Mouse (Mus musculus) cortical plate, adult 2 months (tissue): ENCODE results near the gene Ylpm1. TPM values are rescaled to one million over a fixed set of nuclear protein-coding genes. Genes with fewer than 3 reads are reported as not detected.

Experiments used
- H3K27ac ChIP-seq: fragments of 200-500 bp; 2 replicates; pipeline ENCODE4 v1.5.1; 2012; ENCODE audit warnings: low read length, control low read depth, inconsistent platforms; ENCODE audit not compliant: insufficient read depth
- H3K4me1 ChIP-seq: fragments of 200-500 bp; 2 replicates; pipeline ENCODE4 v1.6.1; 2011; ENCODE audit warnings: low read length; ENCODE audit not compliant: control insufficient read depth, insufficient read depth
- H3K4me3 ChIP-seq: fragments of 200-500 bp; 2 replicates; pipeline ENCODE4 v1.5.1; 2011; ENCODE audit warnings: mild to moderate bottlenecking, low read length, control low read depth; ENCODE audit not compliant: insufficient read depth
- CTCF ChIP-seq: fragments of 200-500 bp; IDR thresholded peaks from 2 replicates; pipeline ENCODE4 v1.5.1; 2011; ENCODE audit warnings: mild to moderate bottlenecking, control low read depth, low read length; ENCODE audit not compliant: insufficient read depth; ENCODE audit errors: extremely low read depth
- POLR2A ChIP-seq: fragments of 200-500 bp; IDR thresholded peaks from 2 replicates; pipeline ENCODE4 v1.6.1; 2011; ENCODE audit warnings: mild to moderate bottlenecking, low read length, control low read depth; ENCODE audit not compliant: insufficient read depth; ENCODE audit errors: extremely low read depth
- polyA plus RNA-seq: library from polyadenylated mRNA; depleted of rRNA; stranded (reverse); fragments of >200 nt; gene quantifications from 2 replicates; pipeline ENCODE4 v1.2.3, GENCODE M21; 2012

Ylpm1 gene
- polyA plus RNA-seq, 1 experiment, result 64.0 TPM

DNA sequence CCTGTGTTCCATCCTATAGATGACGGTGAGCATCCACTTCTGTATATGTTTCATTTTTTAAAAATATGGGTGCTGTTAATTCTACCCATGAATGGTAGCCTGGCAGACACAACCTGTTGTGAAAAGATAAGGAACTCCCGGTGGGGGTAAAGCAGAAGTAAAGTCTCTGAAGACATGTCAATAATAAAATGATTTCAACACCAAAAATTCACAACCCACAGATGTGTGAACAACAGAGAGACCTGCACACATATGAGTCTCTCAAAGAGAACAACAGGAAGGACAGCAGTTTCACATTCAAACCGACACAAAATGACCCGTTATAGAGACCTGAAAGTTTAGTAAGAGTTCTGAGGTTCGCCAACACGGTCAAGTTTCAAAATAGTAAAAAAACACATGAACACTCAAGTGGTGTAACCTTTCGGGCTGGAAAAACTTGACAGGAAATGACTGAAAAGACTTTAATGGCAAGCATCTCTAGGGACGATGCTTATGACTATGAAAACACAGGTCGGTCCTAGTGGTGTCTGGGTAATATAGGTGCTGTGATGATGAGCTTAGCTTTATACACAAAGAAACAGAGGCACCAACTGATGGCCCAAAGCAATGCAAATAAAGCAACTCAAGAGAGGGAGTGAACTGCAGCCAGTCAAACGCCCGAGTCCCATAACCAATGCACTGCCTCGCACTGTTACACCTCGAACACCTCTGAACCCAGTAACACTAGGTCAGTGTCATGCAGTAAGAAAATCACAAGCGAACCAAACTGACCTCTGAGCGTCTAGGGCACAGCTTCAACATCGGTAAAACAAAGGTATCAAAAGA lies 27.1 kb upstream of the Ylpm1 start:
- peak overlapping the region; percentile 92 for H3K4me3 ChIP-seq
- no peak for TF ChIP-seq CTCF
- TF ChIP-seq POLR2A, result no peak
- peaks cover 7% of the 10 kb centered on the region for H3K4me1 ChIP-seq
- H3K27ac ChIP-seq, result no peak overlapping the region

- Histone ChIP-seq H3K4me1 (peaks cover 7% of the 10 kb centered on the region), H3K27ac (no peak overlapping the region), H3K4me3 (peak overlapping the region; percentile 92)
- no peak for TF ChIP-seq CTCF
- TF ChIP-seq POLR2A, result no peak
Measured at GRCm38 (mm10) chr12:84969656-84970427, 26.3 kb upstream of the Ylpm1 start.

GRCm38 (mm10) chr12:84970428-84971096 lies 25.6 kb upstream of the Ylpm1 start, which contains the start of the genes Fcf1 and Arel1:
Gene Fcf1, plus strand, starts transcription at chr12:84970897.
Gene Arel1, minus strand, starts transcription at chr12:84970900.
- Histone ChIP-seq H3K4me1 (peaks cover 7% of the 10 kb centered on the region), H3K27ac (no peak within 1 kb of the TSS)
- TF ChIP-seq CTCF, result no peak
- TF ChIP-seq POLR2A, result peak; percentile 73

GRCm38 (mm10) chr12:84979264-84979862 lies 16.8 kb upstream of the Ylpm1 start:
- no peaks in the 10 kb centered on the region for H3K4me1 ChIP-seq
- no peak overlapping the region for H3K27ac ChIP-seq
- no peak overlapping the region for H3K4me3 ChIP-seq
- TF ChIP-seq CTCF, result no peak
- TF ChIP-seq POLR2A, result no peak

More at GRCm38 (mm10) chr12:84970428-84971096, 25.6 kb upstream of the Ylpm1 start, which contains the start of the genes Fcf1 and Arel1:
- H3K4me3 ChIP-seq, result peak within 1 kb of the TSS; percentile 92

DNA sequence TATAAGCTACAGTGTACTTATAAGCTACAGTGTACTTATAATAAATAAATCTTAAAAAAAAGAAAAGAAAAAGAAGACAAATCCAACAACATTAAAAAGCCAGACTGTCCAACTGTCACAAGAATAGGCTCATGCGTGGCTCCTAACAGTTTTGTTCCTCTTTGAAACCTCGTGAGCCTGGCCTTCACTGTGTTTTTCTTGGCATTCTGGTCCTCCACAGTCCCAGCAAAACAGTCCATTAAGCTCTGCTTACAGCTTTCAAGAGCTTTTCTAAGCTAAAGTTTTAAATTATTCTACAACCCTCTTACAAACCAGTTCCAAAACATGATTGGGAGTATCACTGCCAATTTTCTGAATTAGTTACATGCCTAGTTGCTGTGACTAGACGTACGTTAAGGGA lies 6.7 kb upstream of the Ylpm1 start:
- TF ChIP-seq CTCF, result no peak
- no peak for TF ChIP-seq POLR2A
- no peaks in the 10 kb centered on the region for H3K4me1 ChIP-seq
- H3K4me3 ChIP-seq, result no peak overlapping the region
- no peak overlapping the region for H3K27ac ChIP-seq

DNA sequence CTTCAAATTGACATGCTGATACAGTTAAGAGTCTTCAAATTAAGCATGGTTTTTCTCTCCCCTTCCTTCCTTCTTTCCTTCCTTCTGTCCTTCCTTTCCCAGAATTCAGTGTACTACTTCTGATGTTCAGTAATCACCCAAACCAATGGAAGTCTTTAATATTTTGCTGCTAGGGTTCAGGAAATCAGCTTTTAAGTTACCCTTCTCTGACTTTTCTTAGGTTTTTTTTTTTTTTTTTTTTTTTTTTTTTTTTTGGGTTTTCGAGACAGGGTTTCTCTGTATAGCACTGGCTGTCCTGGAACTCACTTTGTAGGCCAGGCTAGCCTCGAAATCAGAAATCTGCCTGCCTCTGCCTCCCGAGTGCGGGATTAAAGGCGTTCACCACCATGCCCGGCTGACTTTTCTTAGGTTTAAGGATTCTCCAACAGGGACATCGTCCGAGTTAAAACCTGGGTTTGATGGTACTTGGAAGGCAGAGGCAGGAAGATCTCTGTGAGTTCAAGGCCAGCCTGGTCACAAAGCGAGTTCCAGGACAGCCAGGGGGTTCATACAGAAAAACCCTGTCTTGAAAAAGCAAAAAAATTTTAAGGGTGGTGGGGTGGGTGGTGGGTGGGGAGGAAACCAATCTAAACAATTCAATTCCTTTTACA lies 884 bp upstream of the Ylpm1 start:
- H3K27ac ChIP-seq, result no peak overlapping the region
- TF ChIP-seq CTCF, result no peak
- TF ChIP-seq POLR2A, result no peak
- H3K4me3 ChIP-seq, result peak overlapping the region; percentile 92; the same call in 1 of the 2 replicates
- H3K4me1 ChIP-seq, result peaks cover 3% of the 10 kb centered on the region; the same call in 1 of the 2 replicates

DNA sequence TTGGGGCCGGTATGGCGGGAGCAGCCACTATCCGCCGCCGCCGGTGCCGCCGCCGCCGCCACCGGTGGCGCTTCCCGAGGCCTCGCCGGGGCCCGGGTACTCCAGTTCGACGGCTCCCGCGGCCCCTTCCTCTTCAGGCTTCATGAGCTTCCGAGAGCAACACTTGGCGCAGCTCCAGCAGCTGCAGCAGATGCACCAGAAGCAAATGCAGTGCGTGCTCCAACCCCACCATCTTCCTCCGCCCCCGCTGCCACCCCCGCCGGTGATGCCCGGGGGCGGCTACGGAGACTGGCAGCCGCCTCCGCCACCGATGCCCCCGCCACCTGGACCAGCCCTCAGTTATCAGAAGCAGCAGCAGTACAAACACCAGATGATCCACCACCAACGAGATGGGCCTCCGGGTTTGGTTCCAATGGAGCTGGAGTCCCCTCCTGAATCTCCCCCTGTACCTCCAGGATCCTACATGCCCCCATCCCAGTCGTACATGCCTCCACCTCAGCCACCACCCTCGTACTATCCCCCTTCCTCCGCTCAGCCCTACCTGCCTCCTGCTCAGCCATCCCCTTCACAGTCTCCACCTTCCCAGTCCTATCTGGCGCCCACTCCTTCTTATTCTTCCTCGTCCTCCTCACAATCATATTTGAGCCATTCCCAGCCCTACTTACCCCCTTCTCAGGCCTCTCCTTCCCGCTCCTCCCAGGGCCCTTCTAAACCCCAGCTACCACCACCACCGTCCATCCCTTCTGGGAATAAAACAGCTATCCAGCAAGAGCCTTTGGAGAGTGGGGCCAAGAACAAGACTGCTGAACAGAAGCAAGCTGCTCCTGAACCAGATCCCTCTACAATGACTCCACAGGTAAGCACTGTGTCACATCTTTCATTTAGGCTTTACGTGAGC lies 629 bp downstream of the Ylpm1 start:
- Histone ChIP-seq H3K4me1 (peaks cover 3% of the 10 kb centered on the region; the same call in 1 of the 2 replicates), H3K27ac (peak overlapping the region; percentile 66), H3K4me3 (peak overlapping the region; percentile 92)
- TF ChIP-seq CTCF, result no peak
- no peak for TF ChIP-seq POLR2A

DNA sequence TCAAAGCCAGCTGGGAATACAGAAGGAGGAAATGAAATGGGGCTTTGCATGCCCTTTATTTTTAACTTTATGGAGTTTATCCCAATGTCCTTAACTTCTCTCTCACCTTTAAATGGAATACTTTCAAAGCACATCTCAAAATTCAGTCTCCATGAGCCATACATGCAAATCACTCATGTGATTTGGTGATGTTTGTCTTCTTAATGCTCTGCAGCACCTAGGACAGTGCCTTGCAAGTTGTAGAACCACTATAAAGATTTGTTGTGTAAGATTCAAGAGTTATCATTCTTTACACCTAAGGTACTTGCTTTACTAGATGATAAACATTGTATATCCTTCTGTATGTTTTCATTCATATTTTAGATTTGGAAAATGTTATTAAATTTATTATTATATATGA lies 2.9 kb downstream of the Ylpm1 start:
- H3K4me1 ChIP-seq, result peaks cover 3% of the 10 kb centered on the region; the same call in 1 of the 2 replicates
- H3K4me3 ChIP-seq, result peak overlapping the region; percentile 92; the same call in 1 of the 2 replicates
- TF ChIP-seq CTCF (no peak), POLR2A (no peak)
- no peak overlapping the region for H3K27ac ChIP-seq
